Mouse (Mus musculus) right cerebral cortex, postnatal 10 days (tissue): Measurements from ENCODE around the gene Pfkfb3.

ENCODE experiments used
- DNase-seq, 2 experiments: peaks; one replicate each; pipeline ENCODE4 v3.0.0; 2021; ENCODE audit warnings: low spot score in 2 of 2

Gene Pfkfb3

DNA sequence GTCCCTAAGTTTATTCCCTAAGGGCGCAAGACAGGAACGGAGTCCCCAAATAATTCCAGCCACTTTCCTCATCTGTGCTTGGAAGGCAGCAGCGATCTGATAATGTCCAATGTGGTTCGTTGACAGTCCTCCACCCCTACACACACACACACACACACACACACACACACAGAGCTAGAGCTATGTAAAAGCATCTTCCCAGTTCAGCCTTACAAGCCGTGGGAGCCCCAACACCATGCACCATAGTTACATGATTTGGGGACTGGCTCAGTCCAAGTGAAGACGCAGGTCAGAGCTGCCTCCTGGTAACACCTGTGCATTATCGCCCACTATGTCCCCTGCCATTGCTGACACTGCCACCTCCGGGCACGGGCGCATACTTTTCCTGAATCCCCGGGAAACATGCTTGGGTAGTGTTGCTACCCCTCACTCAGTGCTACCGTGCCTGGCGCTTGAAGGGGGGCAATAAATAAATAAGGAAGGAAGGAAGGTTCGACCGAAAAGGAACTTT lies 51.6 kb downstream of the Pfkfb3 start:
- no peak for DNase-seq

DNA sequence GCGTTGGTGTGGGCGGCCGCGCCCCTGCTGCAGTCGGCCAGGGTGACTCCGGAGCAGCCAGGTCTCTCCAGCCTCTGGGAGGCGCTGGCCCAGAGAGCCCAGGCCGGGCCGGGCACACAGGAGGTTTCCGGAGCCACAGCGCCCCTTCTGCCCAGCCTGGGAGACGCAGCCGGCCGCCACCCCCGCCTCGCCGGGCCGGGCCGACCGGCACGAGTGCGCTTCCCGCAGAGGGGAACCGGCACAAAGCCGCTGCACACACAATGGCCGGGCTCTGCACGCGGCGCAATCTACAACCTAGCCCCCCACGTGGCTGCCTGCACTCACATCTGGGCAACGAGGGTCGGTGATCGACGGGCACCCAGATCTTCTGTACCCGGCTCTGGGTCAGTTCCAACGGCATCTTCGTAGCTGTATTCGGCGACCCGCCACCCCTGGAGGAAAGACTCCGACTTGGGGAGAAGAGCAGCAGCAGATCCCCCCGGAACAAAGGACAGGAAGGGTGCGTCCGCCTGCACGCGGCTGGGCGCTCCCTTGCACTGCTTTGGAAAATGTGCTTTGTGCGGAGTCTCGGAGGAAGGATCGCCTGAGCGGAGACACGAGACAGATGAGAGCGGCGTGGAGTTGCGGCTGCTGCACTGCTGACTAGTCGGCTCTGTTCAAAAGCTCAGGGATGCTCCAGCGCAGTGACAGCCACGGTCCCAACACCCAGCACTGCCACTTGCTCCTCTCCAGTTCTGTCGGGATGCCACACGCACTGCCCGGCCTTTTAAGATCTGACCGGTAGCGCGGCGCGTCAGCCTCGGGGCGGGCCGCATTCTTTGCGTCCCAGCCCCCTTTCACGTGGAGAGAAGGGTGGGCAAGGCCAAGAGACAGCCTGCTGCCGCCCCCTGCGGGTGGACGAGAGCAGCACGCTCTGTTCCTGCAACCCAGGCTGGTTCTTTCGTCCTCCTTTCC lies 52.3 kb downstream of the Pfkfb3 start:
- peak; percentile 95 to 96 for DNase-seq

DNA sequence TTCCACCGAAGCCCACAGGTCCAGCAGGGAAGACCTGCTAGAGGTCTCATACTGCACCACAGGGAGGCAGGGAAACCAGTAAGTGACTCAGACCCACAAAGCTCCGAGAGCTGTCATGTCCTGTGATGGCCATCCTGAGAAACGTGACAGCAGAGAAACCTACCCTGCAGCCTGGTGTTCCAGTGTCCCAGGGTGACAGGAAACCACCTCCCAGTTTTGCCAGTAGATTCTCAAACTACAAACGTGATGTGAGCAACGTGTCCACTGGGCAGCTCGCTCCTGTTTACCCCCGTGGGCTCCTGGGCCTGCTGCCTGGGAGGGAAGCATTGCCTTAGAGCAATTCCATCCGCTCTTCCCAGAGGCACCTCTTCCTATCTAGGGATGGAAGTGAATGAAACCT lies 53.2 kb downstream of the Pfkfb3 start:
- DNase-seq = peak; percentile 35 to 45

DNA sequence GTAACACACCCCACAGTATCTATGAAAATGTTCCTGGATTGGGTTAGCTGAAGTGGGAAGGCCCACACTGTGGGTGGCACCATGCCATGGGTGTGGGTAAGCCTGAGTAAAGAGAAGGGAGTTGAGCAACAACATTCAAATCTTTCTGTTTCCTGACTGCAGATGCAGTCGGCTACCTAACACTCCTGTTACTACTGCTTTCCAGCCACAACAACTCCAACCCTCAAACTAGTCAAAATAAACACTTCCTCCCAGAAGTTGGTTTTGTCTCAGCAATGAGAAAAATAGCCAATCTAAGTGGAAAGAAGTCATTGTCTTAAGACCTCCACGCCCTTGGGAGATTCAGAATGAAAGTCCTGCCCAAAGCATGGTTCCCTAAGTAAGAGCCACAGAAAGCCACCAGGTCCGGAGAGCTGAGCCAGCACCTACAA lies 57.3 kb downstream of the Pfkfb3 start:
- DNase-seq = peak; percentile 82

DNA sequence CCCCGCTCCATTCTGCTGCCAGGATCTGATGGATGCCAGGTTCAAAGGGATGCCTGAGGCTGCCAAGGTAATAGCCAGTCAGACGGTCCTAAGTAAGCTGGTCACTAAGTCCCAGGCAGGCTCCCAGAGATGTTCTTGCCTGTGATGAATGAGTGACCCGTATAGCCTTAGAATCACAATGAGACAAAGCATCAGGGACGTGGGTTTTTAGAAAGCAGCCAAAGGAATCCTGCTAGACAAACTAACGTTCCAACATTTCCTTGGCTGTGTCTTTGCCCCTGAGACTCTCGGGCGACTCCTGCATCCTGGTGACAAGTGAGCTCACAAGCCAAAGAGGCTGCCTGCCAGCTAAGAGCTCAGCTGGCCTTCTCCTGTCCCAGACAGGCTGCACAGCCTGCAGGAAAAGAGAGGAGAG lies 59.0 kb downstream of the Pfkfb3 start:
- peak; percentile 78 to 85 for DNase-seq

DNA sequence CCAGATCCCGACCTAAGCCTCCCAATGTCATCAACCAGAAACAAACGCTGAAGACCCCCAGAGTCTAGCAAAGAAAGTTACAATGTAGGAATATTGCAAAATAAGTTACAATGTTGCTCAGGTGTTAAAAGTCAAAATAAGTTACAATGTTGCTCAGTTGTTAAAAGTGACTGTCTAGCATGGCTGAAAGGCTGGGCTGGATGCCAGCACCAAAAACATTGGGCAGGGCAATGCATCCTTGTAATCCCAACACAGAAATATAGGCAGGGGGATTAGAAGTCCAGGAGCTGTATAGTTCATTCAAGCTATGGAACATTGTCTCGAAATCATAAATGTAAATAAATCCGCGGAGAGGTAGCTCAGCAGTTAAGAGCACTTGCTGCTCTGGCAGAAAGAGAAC lies 61.0 kb downstream of the Pfkfb3 start:
- no peak for DNase-seq

DNA sequence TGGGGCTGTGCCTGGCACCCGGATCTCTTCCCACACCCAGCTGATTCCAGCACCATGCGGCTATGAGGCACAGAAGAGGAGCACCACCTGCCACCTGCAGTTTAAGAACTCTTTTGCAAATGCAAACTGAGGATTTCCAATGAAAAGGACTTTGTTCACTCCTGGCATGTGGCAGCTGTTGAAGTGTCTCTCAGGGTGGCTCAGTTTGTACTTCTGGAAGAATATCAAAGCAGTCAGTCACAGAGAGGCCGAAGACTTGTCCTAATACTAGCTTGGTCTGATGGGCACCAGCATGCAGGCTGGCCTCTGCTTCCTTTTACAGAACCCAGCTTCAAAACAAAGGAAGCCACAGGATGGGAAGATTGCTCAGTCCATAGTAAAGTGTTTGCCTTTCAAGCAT lies 62.4 kb downstream of the Pfkfb3 start:
- DNase-seq = peak; percentile 35 to 37

DNA sequence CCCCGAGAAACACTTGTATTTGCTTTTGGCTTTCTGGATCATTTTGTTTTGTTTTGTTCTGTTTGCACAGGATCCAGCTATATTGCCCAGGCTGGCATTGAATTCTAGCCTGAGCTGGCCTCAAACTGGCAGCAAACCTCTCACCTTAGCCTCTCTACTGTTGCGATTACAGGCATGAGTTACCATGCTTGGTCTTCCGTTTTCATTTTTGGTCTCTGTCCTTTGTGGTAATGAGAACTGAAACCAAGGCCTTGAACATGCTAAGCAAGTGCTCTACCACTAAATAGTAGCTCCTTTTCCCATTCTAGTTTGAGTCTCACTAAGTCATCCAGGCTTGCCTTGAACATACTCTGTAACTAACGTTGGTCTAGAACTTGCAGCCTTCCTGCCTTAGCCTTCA lies 63.3 kb downstream of the Pfkfb3 start:
- DNase-seq = no peak

DNA sequence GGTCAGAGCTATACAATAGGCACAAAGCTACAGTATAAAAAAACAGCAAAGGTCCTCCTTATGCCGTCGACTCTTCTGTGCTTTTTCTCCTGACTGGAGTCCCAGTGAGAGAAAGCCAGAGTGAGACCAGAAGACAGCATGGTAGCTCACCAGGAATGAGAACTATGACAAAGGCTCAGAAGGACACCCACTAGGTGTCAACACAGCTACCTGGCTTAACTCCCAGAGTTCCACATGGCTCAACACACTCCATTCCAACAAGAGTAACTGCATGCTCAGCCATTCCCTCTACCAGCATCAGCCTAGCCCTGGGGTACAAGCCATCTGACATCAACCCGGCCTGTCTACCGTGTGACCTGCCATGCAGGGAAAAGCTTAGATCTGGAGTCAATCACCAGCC lies 70.7 kb downstream of the Pfkfb3 start:
- DNase-seq = no peak

DNA sequence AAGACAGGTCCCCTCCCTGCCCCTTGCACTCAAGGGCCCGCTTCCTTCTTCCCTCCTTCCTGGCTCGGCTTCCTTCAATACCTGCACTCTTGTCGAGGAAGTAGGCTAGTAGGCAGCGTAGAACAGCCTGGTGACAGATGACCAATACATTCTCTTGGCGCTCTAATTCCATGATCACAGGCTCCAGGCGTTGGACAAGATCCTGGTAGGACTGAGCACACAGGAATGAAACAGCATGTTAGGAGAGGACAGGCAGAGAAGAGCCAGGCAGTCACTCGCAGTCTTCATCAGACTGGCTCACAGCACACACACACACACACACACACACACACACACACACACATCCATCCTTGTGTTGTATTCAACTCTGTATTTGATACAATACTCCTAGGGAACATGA lies 71.5 kb downstream of the Pfkfb3 start:
- DNase-seq = no peak

DNA sequence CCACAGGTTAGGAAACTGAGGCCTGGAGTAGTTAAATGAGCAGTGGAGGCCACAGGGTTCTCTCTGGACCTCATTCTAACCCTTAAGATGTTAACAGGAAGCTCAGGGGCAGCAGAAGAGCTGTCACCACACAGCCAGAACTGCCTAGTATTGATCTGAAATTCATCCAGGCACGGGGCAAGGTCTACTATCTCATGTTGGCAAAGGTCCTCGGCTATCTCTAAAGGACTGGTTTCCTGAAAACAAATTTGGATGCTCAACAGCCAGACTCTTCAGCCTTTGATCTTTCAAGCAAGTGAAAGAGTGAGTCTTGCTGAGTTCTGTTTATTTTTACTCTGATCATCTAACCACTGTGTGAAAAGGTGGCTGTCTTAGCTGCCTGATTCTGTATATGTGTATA lies 74.9 kb downstream of the Pfkfb3 start:
- DNase-seq = no peak

DNA sequence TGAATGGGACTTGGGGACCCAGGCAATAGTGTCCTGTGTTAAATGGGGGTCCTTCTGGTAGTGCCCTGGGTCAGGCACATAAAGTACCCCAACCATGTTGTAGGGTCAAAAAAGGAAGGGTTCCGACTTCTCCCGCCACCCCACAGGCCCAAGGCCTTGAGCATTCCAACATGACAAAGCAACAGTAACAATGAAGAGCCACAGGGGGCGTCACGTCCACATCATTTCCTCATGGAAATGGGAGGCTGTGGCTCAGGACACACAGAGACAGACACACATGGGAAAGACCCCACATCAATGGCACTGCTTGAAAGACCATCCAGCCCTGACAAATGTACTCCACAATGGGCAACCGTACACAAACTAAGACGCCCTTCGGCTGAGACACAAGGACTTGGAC lies 78.6 kb downstream of the Pfkfb3 start:
- DNase-seq = no peak

DNA sequence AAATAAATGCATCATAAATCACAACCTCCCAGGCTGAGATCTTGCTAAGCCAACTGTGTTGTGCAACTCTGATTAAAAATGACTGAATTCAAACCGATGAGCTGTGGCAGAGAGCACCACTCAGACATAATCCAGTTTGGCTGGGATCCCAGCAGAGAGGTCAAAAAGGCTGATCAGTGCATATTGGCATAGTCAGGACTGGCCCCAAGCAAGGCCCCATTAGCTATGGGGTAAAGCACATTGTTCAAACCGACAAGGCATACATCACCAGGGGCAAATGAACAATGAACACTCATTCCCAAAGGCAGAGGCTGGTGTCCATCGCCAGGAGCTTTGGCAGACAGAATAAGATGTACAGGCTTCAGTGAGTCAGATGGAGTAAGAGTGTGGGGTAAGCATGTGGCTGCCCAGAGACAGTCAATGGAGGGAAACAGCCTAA lies 89.2 kb downstream of the Pfkfb3 start:
- no peak for DNase-seq

DNA sequence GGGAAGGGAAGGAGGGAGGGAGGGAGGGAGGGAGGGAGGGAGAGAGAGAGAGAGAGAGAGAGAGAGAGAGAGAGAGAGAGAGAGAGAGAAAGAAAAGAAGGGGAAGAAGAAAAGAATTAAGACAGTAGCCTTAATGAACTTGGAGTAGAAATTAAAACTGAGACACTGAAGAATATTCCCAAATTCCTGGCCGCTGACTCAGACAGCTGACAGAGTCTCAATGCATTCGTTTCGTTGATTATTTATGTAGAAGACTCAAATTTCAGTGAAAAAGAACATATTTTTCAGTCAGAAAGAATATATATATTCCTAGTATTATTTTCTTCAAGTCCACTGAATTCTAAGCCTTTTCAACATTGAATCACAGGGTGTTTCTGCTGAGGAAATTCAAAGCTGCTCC lies 92.9 kb downstream of the Pfkfb3 start:
- DNase-seq = no peak

DNA sequence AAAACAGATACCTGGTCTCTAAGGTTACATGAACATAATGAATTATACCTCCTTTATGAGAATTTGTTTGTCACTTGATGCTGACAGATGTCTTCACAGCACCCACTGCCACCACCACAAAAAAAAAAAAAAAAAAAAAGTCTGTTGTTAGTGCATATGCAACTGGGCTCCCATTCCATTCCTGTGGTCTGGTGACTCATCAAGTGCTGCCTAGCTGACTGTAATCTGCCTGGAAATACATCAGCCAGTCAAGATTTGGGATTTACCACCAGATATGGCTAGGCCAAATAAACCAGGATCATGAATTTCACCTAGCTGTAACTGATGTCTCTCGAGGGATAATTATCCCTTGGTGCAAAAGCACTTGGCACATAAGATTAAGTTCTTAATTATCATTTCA lies 95.4 kb downstream of the Pfkfb3 start:
- DNase-seq = no peak

DNA sequence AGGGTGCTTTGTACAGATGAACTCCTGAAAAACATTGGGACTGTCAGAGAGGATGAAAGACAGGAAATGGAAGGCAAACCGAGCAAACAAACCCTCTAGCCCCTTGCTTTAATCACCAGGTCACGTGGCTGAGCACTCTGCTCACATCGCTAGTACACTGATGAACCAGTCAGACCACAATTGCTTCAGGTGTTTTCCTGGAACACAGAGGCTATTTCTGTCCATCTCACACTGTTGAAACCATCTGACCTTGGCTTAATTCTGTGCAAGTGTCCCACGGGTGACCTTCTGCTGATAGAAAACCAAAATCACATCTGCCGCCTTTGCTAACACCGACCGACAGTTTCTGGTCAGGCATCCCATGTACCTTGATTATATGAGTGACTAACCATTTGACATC lies 96.0 kb downstream of the Pfkfb3 start:
- no peak for DNase-seq

DNA sequence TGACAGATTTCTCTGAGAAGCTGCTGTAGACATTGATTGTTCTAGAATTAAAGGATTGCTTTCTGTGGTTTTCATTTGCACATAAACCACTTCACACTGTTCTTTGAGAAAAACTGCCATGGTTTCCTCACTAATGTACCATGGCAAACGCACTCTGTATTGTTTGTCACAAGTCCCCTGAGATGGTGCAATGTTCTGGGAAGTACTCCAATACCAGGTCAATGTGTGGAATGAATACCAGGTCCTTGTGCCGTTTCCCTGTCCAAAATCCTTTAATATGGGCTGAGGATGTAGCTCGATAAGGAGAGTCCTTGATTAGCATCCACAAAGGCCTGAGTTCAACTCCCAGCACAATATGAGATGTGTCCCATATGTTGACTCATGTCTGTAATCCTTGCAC lies 105.2 kb downstream of the Pfkfb3 start:
- no peak for DNase-seq

DNA sequence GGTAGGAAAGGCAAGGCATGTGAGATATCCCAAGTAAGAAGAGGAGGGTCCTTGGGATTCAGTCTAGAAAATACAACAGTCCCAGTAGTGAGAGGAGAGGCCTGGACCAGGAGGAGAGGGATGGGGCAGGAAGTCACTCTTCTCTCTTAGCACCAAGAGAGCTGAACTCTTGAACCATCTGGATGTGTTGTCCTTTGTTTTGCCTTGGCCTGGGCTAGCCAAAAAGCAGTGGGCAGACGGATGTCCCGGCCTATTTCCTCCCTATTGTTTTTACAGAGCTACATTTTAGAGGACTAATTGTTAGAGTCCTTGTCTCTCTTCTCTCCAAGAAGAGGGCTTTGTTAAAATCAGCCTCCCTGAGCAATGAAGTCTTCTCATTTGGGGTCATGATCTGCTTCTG lies 106.0 kb downstream of the Pfkfb3 start:
- no peak for DNase-seq

DNA sequence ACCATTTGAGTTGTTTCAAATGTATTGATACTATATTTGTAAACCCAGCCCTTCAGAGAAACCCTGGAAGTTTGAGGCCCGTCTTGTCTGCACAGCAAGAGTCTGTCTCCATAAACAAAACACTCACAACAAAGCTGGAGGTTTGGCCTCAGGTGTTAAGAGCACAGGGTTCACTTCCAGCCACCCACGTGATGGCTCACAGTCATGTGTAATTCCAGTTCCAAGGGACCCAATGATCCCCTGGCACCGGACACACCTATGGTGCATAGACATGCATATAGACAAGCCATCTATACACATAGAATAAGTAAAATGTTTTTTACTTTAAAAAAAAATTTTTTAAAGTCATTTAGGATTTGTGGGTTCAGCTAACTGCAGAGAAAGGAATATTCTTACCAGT lies 108.2 kb downstream of the Pfkfb3 start:
- DNase-seq = no peak

DNA sequence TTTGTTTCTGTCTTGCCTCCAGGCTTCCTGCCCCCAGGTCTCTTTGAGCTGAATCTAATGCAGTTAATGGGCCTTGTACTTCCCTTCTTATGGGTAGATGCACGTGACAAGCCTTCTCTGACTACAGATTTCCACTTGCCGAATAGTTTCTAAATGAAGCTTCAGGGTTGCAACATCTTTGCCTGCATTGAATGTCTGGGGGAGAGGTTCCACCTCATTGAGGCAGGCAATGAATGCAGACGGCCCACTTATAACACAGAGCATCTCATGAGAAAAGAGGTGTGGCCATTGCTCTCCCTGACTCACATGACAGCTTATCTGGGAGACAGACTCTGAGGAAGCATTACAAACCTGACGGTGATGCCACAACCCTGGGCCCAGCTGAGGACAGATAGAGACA lies 112.0 kb downstream of the Pfkfb3 start:
- DNase-seq = no peak

DNA sequence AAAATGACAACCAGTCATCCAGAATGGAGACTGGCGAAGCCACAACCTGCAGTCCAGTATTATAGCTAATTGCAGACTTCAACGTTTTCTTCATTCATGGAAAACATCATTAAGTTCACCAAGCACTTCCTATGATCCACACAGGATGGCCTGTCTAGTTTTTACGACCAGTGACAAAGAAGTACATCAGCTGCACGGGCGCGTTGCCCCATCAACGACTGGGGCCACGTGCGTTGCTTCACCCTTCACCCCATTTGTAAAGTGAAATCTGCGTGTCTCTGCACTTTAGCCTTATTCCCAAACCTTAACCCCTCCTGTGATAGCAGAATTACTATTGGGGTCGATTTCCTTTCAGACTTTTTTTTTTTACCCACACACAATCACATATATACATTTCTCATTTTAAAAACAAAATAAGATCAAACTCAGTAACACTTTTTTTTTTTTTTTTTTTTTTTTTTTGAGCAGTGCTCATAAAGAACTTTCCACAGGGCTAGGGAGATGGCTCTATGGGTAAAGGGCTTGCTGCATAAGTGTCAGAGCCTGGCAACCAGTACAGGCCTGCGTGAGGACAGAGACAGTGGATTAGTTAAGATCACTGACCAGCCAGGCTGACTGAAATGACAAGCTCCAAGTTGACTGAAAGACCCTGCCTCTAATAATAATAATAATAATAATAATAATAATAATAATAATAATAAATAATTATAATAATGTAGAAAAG lies 115.5 kb downstream of the Pfkfb3 start:
- DNase-seq = no peak

DNA sequence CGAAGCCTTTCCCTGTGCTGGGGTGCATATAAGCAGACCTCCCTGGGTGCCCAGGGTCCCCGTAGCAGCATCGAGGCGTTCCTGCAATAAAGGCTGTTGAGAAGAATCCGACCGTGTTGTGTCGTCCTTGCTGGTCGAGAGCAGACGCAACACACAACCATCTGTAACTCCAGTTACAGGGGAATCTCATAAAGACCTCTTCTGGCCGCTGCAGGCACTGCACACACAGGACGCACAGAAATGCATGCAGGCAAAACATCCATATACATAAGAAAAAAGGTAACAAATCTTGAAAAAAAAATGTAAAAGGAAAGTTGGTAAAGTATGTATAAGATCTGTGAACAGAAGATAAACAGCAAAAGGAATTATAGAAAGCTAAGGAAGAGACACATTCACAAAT lies 117.5 kb downstream of the Pfkfb3 start:
- no peak for DNase-seq

DNA sequence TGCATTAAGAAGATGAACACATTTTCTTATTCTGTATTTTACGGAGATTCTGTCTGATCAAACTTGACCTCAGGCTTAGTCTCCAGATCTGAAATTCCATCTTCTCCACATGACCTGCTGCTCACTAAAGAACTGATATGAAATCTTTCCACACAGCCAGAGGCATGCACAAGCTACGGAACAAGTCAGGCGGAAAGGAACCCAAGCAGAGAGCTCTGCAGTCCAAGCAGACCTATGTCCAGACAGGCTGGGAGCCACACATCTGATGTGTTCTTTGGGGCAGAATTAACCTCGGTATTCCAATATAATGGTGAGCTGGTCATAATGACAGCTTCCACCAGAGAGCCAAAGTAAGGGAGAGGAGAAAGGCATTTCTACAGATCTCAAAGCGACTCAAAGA lies 120.5 kb downstream of the Pfkfb3 start:
- no peak for DNase-seq
